Mouse (Mus musculus): ENCODE data around the gene Tbc1d16. TPM values are rescaled to one million over a fixed set of nuclear protein-coding genes. Genes with fewer than 3 reads are reported as not detected.

Gene Tbc1d16
- polyA plus RNA-seq, 1 experiment: 99.3 TPM

- TF ChIP-seq CTCF (IDR thresholded peaks at IDR 0.05; ENCODE audit: borderline replicate concordance, extremely low read depth, insufficient read depth, insufficient read length) (no peak), POLR2A (IDR thresholded peaks at IDR 0.05; ENCODE audit: borderline replicate concordance, extremely low read depth, insufficient read depth, insufficient read length, poor library complexity, severe bottlenecking) (no peak)
- DNase-seq (ENCODE audit: low read depth): no peak
Measured at GRCm38 (mm10) chr11:119234770-119235169, 6.5 kb upstream of the Tbc1d16 start.

GRCm38 (mm10) chr11:119228846-119229626 lies 737 bp upstream of the Tbc1d16 start:
- no peak for TF ChIP-seq CTCF (IDR thresholded peaks at IDR 0.05; ENCODE audit: borderline replicate concordance, extremely low read depth, insufficient read depth, insufficient read length)
- peak; percentile 95 for DNase-seq (ENCODE audit: low read depth)

- no peak for DNase-seq (ENCODE audit: low read depth)
- no peak for TF ChIP-seq POLR2A (IDR thresholded peaks at IDR 0.05; ENCODE audit: borderline replicate concordance, extremely low read depth, insufficient read depth, insufficient read length, poor library complexity, severe bottlenecking)
- TF ChIP-seq CTCF (IDR thresholded peaks at IDR 0.05; ENCODE audit: borderline replicate concordance, extremely low read depth, insufficient read depth, insufficient read length): no peak
Measured at GRCm38 (mm10) chr11:119227591-119227990, 708 bp downstream of the Tbc1d16 start.

GRCm38 (mm10) chr11:119225634-119226033 lies 2.7 kb downstream of the Tbc1d16 start:
- DNase-seq (ENCODE audit: low read depth): no peak
- TF ChIP-seq CTCF (IDR thresholded peaks at IDR 0.05; ENCODE audit: borderline replicate concordance, extremely low read depth, insufficient read depth, insufficient read length): no peak

DNA sequence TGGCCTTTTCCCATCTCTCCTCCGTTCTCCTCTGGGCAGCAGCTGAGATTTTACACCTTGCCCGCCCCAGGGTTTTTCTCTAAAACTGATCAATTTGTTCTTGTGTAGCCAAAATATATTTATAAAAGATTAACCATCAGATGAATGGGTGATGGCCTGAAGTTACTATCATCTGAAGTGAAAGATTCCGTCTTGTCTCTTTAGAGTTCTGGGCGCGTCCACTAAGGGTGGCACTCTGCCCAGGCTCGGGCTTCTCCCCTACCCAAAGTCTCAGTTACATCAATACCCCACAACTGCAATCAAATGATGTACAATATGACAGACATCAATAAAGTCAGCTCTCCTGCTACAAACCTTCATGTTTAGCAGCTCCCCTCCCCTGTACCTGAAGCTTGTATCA lies 3.4 kb downstream of the Tbc1d16 start:
- TF ChIP-seq POLR2A (IDR thresholded peaks at IDR 0.05; ENCODE audit: borderline replicate concordance, extremely low read depth, insufficient read depth, insufficient read length, poor library complexity, severe bottlenecking) (no peak), CTCF (IDR thresholded peaks at IDR 0.05; ENCODE audit: borderline replicate concordance, extremely low read depth, insufficient read depth, insufficient read length) (no peak)

DNA sequence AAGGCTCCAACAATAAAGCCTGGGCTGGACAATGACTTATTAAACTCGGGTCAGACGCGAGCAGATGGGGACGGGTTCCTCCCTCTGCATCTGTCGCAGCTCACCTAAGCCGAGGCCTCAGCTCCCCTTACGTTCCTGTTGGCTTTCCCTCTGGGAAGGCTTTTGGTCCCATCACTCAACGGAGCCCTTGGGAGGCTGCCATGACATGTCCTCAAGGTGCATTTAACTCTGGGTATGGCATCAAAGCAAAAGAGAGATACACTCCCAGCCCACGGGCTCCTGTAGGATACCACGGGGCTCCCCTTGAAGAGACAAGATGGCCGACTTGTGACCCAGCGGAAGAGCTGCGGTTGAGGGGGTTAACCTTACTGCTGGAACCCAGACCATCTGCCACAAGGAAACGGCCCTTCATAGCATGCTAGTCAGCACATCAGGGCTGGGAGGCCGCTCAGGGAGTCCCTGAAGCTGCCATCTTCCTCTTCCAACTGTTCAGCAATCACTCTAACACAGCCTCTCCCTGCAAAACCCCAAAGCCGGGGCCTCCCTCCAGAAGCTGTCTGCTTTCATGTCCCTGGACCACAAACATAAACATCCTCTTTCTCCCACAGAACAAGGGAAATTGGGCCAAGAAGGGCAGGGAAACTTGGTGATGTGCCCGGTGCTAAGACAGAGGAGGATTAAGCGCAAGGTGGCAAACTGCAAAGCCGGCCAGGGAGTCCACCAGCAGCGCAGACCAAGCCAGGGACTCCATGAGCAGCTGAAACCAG lies 5.0 kb downstream of the Tbc1d16 start:
- peak; percentile 79 for DNase-seq (ENCODE audit: low read depth)

More for the DNA sequence above, 3.4 kb downstream of the Tbc1d16 start:
- DNase-seq (ENCODE audit: low read depth): no peak

DNA sequence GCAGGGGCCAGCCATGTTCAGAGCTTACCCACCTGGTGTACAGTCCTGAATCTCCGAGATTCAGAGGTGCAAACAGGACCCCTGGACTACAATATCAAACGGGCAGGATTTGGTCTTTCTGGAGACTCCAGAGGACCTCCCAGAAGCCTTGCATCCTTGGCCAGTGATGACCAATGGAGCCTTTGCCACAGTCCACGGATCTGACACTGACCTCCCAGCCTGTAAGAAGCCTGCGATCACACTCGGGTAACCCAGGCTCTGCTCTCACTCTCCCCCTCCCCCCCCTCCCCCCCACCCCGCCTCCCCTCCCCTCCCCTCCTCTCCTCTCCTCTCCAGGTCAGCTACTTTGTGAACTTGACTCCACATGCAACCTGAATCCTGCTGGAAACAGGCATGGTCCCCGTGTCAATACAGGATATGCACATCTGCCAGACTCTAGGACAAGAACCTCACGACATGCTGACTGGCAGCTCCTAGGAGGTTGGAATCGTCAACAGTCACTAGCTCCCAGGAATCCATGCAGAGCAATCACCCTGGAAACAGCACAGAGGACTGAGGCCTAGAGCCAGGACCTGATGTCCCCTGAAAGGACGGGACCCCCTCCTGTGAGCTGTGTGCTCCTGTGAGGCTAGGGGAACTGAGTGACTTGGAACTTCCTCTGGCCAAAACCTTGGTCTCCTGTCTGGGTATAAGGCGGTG lies 6.3 kb downstream of the Tbc1d16 start:
- no peak for DNase-seq (ENCODE audit: low read depth)
- no peak for TF ChIP-seq POLR2A (IDR thresholded peaks at IDR 0.05; ENCODE audit: borderline replicate concordance, extremely low read depth, insufficient read depth, insufficient read length, poor library complexity, severe bottlenecking)
- TF ChIP-seq CTCF (IDR thresholded peaks at IDR 0.05; ENCODE audit: borderline replicate concordance, extremely low read depth, insufficient read depth, insufficient read length): no peak

More for the DNA sequence above, 5.0 kb downstream of the Tbc1d16 start:
- TF ChIP-seq CTCF (IDR thresholded peaks at IDR 0.05; ENCODE audit: borderline replicate concordance, extremely low read depth, insufficient read depth, insufficient read length): no peak
- no peak for TF ChIP-seq POLR2A (IDR thresholded peaks at IDR 0.05; ENCODE audit: borderline replicate concordance, extremely low read depth, insufficient read depth, insufficient read length, poor library complexity, severe bottlenecking)

- no peak for TF ChIP-seq CTCF (IDR thresholded peaks at IDR 0.05; ENCODE audit: borderline replicate concordance, extremely low read depth, insufficient read depth, insufficient read length)
- TF ChIP-seq POLR2A (IDR thresholded peaks at IDR 0.05; ENCODE audit: borderline replicate concordance, extremely low read depth, insufficient read depth, insufficient read length, poor library complexity, severe bottlenecking): no peak
- DNase-seq (ENCODE audit: low read depth): peak; percentile 91
Measured at GRCm38 (mm10) chr11:119219816-119220465, 8.4 kb downstream of the Tbc1d16 start.

- DNase-seq (ENCODE audit: low read depth): no peak
- no peak for TF ChIP-seq POLR2A (IDR thresholded peaks at IDR 0.05; ENCODE audit: borderline replicate concordance, extremely low read depth, insufficient read depth, insufficient read length, poor library complexity, severe bottlenecking)
- no peak for TF ChIP-seq CTCF (IDR thresholded peaks at IDR 0.05; ENCODE audit: borderline replicate concordance, extremely low read depth, insufficient read depth, insufficient read length)
Measured at GRCm38 (mm10) chr11:119217861-119218260, 10.4 kb downstream of the Tbc1d16 start.

DNA sequence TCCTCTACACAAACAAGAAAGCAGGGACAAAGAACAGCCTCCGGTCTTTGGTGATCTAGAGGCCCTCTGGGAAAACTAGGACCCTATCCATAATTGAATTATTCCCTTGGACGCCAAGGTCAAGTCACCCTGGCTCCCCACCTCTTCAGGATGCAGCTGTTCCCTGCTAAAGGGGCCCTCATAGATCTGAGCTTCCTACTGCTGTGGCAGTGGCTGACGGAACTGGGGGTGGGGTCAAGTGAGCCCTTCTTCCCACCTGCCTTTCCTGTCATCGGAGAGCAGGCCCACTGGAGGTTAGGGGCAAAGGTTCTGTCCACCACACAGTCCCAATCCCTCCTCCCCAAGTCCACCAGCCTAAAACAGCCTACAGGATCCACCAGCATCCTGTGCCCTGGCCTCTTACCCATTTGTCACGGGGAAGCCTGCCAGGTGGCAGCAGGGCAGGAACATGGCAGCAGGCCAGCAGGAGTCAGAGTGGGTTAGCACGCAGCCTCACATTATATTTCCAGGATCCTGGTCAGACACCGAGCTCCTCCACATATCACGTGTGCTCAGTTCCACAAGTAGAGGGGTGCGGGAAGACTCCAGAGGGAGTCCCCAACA lies 12.3 kb downstream of the Tbc1d16 start:
- peak; percentile 53 for DNase-seq (ENCODE audit: low read depth)
- TF ChIP-seq POLR2A (IDR thresholded peaks at IDR 0.05; ENCODE audit: borderline replicate concordance, extremely low read depth, insufficient read depth, insufficient read length, poor library complexity, severe bottlenecking): no peak
- TF ChIP-seq CTCF (IDR thresholded peaks at IDR 0.05; ENCODE audit: borderline replicate concordance, extremely low read depth, insufficient read depth, insufficient read length): no peak
